Mouse (Mus musculus): ENCODE measurements around the gene Mepce. TPM values are rescaled to one million over a fixed set of nuclear protein-coding genes. Genes with fewer than 3 reads are reported as not detected.

Mepce gene
- total RNA-seq (2023), result 80.8 to 118 TPM (median 101 TPM) in 4 replicates

GRCm38 (mm10) chr5:137787151-137787928 is at the start of gene Mepce, which contains the start of gene Zcwpw1:
Gene Mepce, minus strand, starts transcription at chr5:137787655.
Gene Zcwpw1, plus strand, starts transcription at chr5:137787798.

GRCm38 (mm10) chr5:137835966-137836520 is 48.6 kb upstream of the Mepce start, which contains the start of gene Pilra:
Gene Pilra, minus strand, starts transcription at chr5:137836281.

GRCm38 (mm10) chr5:137778635-137779034 is 8.8 kb downstream of the Mepce start, which contains the start of gene Ppp1r35:
Gene Ppp1r35, plus strand, starts transcription at chr5:137778849.

GRCm38 (mm10) chr5:137745214-137746171 is 42.0 kb downstream of the Mepce start, which contains the start of gene Tsc22d4:
Gene Tsc22d4, plus strand, starts transcription at chr5:137745730.

GRCm38 (mm10) chr5:137741023-137741931 is 46.2 kb downstream of the Mepce start, which contains the start of gene Nyap1:
Gene Nyap1, minus strand, starts transcription at chr5:137741607.

Other genes with a start within 250 kb of the Mepce start
- not detected in 4 replicates for gene Actl6b, start 234.1 kb downstream of the Mepce start, total RNA-seq (2023)
- gene Tfr2, start 217.8 kb downstream of the Mepce start, total RNA-seq (2023), result 0.44 to 1.0 TPM (median 0.49 TPM) in 3 of 4 replicates, not detected in the other
- gene Mospd3, start 186.6 kb downstream of the Mepce start, total RNA-seq (2023), result 35.5 to 53.4 TPM (median 47.2 TPM) in 4 replicates
- 0.57 to 1.8 TPM (median 0.97 TPM) in 4 replicates for gene Pcolce, start 173.9 kb downstream of the Mepce start, total RNA-seq (2023)
- gene Fbxo24, start 158.7 kb downstream of the Mepce start, total RNA-seq (2023), result 0.35 to 1.1 TPM (median 0.51 TPM) in 4 replicates
- 194 to 213 TPM (median 205 TPM) in 4 replicates for gene Lrch4, start 158.5 kb downstream of the Mepce start, total RNA-seq (2023)
- gene Gm20605, start 158.5 kb downstream of the Mepce start, total RNA-seq (2023), result 60.1 to 69.9 TPM (median 63.7 TPM) in 4 replicates
- 70.9 to 87.6 TPM (median 79.5 TPM) in 4 replicates for gene Sap25, start 146.3 kb downstream of the Mepce start, total RNA-seq (2023)
- gene Irs3, start 141.9 kb downstream of the Mepce start, total RNA-seq (2023), result not detected in 4 replicates
- 15.2 to 20.8 TPM (median 18.0 TPM) in 4 replicates for gene Agfg2, start 102.9 kb downstream of the Mepce start, total RNA-seq (2023)
- gene Nyap1, start 46.0 kb downstream of the Mepce start, total RNA-seq (2023), result 0.24 to 0.75 TPM (median 0.55 TPM) in 4 replicates
- 195 to 220 TPM (median 202 TPM) in 4 replicates for gene Tsc22d4, start 41.9 kb downstream of the Mepce start, total RNA-seq (2023)
- 19.5 to 26.0 TPM (median 22.4 TPM) in 4 replicates for gene Ppp1r35, start 8.8 kb downstream of the Mepce start, total RNA-seq (2023)
- gene Zcwpw1, start 143 bp upstream of the Mepce start, total RNA-seq (2023), result 15.0 to 20.7 TPM (median 19.2 TPM) in 4 replicates
- gene Pilra, start 48.6 kb upstream of the Mepce start, total RNA-seq (2023), result 0.45 to 3.5 TPM (median 2.1 TPM) in 4 replicates
- 1.3 to 2.3 TPM (median 1.9 TPM) in 4 replicates for gene Pilrb1, start 70.5 kb upstream of the Mepce start, total RNA-seq (2023)
- gene Pilrb2, start 84.2 kb upstream of the Mepce start, total RNA-seq (2023), result 0.81 to 2.7 TPM in 2 of 4 replicates, not detected in the others
- gene Cyp3a13, start 134.0 kb upstream of the Mepce start, total RNA-seq (2023), result not detected in 4 replicates
- not detected in 4 replicates for gene Gjc3, start 175.4 kb upstream of the Mepce start, total RNA-seq (2023)
- gene Azgp1, start 193.9 kb upstream of the Mepce start, total RNA-seq (2023), result not detected in 4 replicates
- not detected in 4 replicates for gene Smok3a, start 233.6 kb upstream of the Mepce start, total RNA-seq (2023)
- not detected in 4 replicates for gene Smok3b, start 233.8 kb upstream of the Mepce start, total RNA-seq (2023)

All from B cell, adult 62 days (primary cell).